Mouse (Mus musculus) megakaryocyte progenitor cell, adult 5-6 weeks (primary cell): ENCODE data around the gene Lipa. TPM values are rescaled to one million over a fixed set of nuclear protein-coding genes. Genes with fewer than 3 reads are reported as not detected.

ENCODE experiments used
- ATAC-seq: replicated peaks from 2 replicates; pipeline ENCODE4 v1.8.0; 2016; ENCODE audit warnings: mild to moderate bottlenecking, moderate TSS enrichment, inconsistent platforms; ENCODE audit not compliant: poor library complexity
- total RNA-seq, 2 experiments: library from RNA; stranded (forward) in 1 of 2; stranded (reverse) in 1 of 2; fragments of 157-497, 149-512 nt in 1 of 2; fragments of 200-1000 nt in 1 of 2; gene quantifications; 2 replicates each; pipeline versions ENCODE4 v1.2.3 to v1.2.4; 2015 to 2017

Gene Lipa
- total RNA-seq (2015): 60.4 TPM in 2 replicates
- 30.9 and 32.4 TPM in 2 replicates for total RNA-seq (2017)

DNA sequence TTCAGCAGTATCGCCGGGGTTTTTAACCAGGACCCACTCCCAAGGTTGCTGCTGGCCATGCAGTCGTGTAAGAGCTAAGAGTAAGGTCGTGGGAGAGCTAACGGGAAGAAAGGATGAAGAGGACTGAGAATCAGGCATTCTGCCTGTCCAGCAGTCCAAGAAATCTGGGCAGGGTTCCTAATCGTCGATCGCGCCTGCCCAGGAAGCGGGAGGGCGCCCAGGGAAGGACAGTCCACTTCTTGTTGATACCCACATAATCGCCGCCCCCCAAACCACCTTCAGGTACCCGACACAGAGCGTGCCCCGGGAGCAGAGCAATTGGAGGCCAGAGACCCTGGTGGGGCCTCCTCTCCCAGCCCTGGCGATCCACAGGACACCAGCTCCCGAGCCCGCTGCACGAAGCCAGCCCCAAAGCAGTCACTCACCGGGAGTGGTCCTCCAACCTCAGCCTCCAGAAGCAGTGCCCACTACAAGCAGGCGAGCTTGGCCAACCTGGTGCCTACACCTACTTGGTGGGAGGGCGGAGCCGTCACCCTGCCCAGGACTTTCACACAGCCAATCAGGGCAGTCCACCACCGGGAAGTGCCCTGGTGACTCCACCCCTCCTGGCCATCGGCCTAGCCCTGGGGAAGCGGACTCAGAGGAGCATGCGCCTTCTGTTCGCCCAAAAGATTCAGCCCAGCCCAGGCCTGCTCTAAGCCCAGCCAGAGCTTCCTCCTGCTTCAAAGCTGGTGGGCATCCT is at the start of gene Lipa:
Gene Lipa, minus strand, starts transcription at position 534 of the 742 bp plus-strand sequence.
- ATAC-seq: peak; percentile 98

GRCm38 (mm10) chr19:34573650-34574049 is 46.4 kb upstream of the Lipa start:
- no peak for ATAC-seq

- ATAC-seq: no peak
These were observed 43.8 kb upstream of the Lipa start for GRCm38 (mm10) chr19:34571080-34571479.

GRCm38 (mm10) chr19:34569896-34570476 is 42.7 kb upstream of the Lipa start:
- peak; percentile 37 for ATAC-seq

DNA sequence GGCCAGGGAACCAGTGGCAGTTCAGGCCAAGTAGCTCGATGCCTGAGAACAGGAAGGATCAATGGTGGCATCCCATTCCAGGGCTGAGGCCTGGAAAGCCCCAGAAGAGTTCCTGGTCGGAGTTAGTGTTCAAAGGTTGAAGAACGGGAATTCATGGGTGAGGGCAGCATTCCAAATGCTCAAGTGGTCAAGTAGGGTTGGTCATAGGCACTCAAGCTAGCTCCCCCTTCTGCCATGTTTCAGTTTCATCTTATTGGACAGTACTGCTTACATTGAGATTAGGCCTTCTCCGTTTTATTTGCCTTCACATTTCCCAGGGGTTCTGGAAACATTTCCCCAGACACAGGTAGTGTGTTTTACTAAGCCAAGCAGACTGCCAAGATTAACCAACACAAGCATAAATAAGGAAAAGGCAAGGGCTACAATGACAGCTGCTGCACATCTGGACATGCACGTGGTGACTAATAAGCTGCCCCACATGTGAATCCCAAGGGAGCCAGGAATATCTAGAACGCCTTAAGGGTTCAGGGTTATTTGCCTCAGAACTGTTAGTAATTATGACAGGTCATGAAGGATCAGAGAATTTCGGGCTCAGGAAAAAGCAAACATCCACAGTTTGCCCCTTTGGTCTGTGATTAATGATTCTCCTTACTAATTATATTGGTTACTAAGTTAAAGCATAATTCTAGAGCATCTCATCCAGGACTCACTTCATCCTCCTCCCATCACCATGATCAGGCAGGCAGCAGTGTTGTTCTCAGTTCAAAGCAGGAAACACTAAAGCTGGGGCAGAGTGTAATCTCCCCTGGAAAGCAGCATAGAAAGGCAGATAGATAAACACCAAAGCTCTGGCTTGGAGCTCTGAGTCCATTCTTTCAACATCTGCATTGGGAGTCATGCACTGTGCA is 42.0 kb upstream of the Lipa start:
- no peak for ATAC-seq

GRCm38 (mm10) chr19:34566178-34566784 is 39.0 kb upstream of the Lipa start:
- no peak for ATAC-seq

DNA sequence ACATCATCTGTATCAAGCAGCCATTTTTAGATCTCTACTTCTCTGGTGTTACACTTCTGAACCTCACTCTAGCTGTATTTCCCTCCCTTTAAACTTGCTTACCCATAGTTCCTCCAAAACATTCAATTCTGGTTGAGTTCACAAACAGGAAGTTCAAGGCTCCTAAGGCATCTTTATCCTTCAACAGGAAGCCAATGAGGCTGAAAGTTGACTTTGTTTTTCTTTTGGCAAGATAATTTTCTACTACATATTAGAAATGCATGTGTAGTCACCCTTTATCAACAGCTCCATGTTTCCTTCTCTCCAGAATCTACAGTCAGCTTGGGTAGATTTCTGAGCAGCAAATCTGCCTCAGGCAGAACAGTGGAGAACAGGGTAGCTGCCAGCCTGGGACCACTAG is 35.3 kb upstream of the Lipa start:
- ATAC-seq: peak; percentile 54

DNA sequence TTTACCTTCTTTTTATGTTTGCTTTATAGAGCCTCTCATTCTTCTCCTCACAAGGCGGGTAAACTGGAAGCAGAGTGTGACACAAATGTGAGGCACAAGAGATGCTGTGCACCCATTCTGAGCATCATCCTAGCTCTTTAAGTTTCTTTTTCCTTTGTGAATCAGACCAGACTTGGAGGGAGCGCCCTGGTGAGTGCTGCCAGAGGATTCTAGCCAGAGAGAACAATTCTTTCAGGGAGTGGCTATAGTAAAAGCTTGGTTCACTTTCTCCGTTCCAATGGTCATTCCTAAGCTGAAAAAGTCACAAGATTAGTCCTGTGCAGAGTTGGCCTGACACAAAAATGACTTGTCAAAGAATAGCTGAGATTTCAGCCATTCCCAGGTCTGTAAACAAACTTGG is 29.3 kb upstream of the Lipa start:
- no peak for ATAC-seq

GRCm38 (mm10) chr19:34554061-34554460 is 26.8 kb upstream of the Lipa start:
- no peak for ATAC-seq

DNA sequence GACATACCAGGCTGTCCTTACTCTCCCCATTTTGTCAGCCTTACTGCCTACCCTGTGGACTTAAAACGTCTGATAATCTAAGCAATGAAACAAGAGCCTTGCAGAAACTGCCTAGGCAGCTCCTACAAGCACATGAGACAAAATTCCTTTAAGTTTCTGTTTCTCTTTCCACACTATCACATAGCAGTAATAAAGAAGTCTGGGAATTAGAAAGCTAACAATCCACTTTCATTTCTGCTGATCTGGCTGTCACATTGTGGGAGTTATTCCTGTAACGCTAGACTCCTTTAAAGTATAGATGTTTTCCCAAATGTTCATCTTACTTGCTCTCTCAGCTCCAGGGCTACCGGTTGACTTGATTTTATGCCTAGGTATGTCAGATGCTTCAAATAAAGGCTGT is 26.2 kb upstream of the Lipa start:
- no peak for ATAC-seq

DNA sequence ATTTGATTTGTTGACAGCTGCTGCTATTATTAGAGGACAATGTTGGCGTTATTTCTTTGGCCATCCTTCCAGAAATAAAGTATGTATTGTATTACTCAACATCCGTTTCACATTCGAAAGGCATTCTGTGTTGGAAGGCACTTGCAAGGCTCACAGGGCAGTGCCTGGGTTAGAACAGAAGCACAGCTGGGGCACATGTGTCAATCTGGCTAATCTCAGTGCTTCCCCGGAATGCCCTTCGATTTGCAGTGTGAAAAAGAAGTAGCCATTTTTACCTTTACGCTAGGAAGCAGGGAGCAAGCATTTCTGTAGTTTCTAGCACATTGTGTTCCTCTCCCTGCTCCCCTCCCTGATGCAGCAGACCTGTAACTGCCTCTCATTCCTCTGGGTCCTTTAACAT is 25.7 kb upstream of the Lipa start:
- no peak for ATAC-seq

DNA sequence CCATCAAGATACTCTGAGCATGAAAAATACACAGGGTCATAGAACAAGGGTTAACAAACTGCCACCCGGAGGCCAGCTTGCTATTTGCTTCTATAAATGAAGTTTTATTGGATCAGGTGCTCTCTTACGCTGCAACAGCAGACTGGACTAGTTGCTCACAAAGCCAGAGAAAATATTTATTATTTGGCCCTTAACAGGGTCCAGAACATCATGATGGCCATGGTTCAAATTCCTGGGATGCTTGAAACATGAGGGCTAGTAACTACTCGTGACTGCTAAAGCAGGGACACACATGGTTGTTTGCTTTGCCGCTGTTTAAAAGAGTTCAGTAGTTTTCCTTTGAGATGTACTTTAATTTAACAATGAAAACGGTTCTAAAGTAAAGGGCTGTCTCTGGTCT is 24.7 kb upstream of the Lipa start:
- ATAC-seq: no peak

DNA sequence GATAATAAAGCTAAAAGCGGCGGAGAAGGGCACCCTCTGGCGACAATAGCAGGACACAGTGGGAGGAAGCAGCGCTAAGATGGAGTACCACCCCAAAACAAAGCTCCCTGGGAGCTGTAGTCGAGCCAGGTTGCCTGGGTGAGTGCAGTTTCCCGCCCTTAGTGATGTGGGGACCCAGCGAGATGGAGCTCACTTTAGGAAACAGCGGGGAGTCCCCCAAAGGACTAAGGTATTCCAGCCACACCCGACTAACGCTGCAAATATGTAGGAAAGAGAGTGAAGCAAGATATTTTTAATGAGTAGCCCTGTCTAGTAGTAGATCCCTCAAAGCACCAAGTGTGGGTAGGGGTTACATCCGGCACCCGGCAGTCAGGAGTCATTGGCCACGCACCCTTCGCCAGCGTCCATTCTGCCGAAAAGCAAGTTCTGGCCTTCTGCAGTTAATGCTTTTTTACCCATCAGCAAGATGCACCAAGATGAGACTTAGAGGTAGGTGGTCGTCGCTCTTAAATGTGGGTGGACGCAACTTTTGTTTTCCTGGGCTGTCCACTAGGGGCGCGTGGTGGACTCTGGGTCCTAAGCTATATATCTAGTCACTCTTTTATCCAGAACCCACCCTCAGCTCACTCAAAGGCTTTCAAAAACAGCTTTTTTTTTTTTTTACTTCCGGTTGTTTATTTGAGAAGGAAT is 23.4 kb upstream of the Lipa start, which contains the start of gene Ifit2:
Gene Ifit2, plus strand, starts transcription at position 161 of the 690 bp plus-strand sequence.
- ATAC-seq: peak; percentile 95

- ATAC-seq: no peak
These were observed 22.9 kb upstream of the Lipa start for GRCm38 (mm10) chr19:34550205-34550533.

GRCm38 (mm10) chr19:34547976-34548375 is 20.7 kb upstream of the Lipa start:
- peak; percentile 79 for ATAC-seq

DNA sequence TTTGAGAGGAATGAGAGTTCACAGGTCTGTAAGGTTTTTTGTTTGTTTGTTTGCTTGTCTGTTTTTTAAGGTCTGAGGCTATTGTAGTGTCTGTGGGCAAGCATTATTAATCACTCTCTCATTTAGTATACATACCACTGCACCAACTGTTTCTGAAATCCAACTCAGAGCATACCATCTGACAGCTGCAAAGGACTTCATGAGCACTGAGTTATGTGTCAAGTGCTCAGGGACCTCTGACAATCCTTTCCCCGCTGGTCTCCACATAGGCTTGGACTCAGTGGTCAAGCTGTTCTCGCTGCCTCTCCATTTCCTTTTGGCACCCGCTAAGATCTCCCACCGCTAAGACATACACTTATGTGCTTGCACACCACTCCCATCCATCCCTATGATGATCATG is 18.9 kb upstream of the Lipa start:
- no peak for ATAC-seq

DNA sequence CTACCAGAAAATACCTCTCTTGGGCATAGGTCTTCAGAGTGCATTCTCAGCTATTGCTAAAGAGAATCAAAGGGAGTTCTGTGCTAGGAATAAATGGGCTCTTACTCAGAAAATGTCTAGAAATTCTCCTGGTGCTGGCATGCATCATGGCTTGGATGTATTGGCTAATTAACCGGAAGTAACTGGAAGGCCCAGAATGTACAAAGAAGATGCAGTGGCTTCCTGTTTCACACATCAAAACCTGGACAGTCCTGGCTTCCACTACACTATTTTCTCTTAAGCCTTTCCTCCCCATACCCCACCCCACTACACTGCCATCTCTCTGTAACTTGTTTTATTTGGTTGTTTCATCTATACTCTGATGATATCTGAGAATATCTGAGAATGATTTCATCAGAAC is 12.1 kb upstream of the Lipa start:
- ATAC-seq: 0 out of 2 replicates have a peak, but pooled peaks have one; percentile 42

DNA sequence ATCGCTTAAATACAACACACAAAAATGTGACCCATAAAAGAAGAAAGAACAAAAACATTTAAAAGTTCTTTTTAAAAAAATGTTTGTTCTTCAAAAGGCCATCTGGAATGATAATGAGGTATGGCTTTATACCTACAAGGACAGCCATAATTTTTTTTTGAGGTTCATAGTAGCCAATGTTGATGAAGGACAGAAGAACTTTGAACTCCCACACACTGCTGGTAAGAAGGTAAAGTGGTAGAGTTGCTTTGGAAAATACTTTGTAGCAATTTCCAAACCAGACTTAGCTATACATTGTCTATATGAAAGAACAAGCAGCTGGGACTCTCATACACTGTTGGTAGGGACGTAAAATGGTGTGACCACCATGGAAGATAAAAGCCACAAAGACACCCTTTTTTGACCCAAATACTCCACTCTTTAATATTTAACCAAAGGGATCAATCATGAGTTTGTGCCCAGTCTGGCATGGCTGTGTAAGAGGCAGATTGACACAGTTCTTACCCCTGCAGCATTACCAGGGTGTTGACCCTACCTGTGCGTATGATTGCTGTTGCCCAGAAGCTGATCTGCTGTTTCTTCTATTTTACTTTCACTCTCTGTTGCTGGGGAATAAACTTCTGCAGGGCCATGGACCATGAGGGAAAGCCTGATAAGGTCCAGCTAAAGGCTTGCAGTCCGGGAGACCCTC is 4.9 kb upstream of the Lipa start:
- no peak for ATAC-seq

GRCm38 (mm10) chr19:34526321-34526923 is 852 bp downstream of the Lipa start:
- ATAC-seq: peak; percentile 62

DNA sequence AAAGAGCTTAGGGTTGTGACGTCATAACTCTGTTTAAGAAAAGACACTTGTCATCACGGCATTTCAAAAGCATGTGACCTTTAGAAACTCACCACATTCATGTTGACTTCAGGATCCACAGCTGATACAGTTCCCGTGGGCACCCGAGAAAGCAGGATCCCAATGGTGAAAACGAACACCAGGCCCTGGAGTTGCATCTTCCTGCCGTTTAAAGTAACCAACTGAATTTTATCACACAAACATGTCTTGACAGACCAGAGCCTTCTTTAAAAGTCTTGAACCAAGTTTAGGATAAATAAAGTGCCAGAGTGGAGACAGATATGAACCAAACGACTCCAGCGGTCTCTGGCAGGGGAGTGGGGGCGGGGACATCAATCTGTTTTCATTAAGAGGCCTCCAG is 2.6 kb downstream of the Lipa start:
- ATAC-seq: no peak
